Mouse (Mus musculus): ENCODE measurements around the gene Ago4.
"Not testable (repeated sequence)": the region's sequence is repeated elsewhere in the genome, so short reads cannot be mapped to it uniquely, and the experiment has no call there.

The Ago4 gene

GRCm38 (mm10) chr4:126532827-126533728 lies at the start of gene Ago4:
TSS of gene Ago4 (minus strand) at chr4:126533472.
- in situ Hi-C loops (cut with MseI, MboI) = no loop called here

- in situ Hi-C loops (cut with MseI, MboI) = no loop called here
These were observed 45.8 kb upstream of the Ago4 start for GRCm38 (mm10) chr4:126579077-126579476.

- in situ Hi-C loops (cut with MseI, MboI) = no loop called here
These were observed 44.6 kb upstream of the Ago4 start for GRCm38 (mm10) chr4:126577920-126578319.

- in situ Hi-C loops (cut with MseI, MboI) = no loop called here
These were observed 43.0 kb upstream of the Ago4 start for GRCm38 (mm10) chr4:126576281-126576680.

- in situ Hi-C loops (cut with MseI, MboI) = no loop called here
These were observed 36.5 kb upstream of the Ago4 start for GRCm38 (mm10) chr4:126569783-126570182.

- in situ Hi-C loops (cut with MseI, MboI) = no loop called here
These were observed 34.0 kb upstream of the Ago4 start for GRCm38 (mm10) chr4:126567243-126567642.

- in situ Hi-C loops (cut with MseI, MboI) = no loop called here
These were observed 30.5 kb upstream of the Ago4 start for GRCm38 (mm10) chr4:126563798-126564197.

DNA sequence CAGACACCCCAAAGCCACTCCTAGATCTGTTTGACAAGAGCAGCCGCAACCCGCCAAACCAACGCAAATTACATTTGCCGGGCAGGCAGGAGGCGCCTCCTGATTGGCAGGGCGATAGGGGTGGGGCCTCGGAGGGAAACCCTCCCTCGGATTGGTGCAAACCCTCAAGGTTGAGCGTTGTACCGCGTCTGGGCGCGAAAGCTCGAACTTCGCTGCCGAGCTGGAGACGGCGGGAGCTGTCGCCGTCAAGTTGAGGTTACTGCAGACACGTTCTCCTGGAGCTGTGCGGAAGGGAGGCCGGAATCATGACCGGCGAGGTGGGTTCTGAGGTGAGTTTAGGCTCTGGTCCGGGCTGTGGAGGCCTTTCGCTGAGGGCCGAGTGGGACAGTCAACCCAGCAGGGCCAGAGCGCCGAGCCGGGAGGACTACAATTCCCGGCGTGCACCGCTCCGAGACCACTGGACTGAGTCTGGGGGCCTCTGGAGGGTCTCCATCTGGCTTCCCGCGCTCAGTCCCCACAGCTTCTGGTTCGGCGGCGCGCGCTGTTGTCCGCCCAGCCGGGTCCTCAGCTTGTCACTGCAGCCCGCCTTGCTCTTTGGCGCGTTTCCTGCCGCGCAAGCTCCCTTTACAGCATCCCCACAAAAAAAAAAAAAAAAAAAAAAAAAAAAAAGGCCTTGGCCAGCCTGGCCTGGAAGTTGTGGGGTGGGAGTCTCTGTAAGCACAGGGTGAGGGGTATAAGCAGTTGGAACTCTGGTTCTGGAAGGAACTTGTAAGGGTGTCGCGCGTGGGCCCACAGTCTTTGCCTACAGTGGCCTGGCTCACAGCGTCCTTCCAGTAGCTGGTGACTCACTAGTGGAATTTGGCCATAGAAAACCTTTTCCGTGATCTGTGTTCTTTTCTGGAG lies 23.8 kb upstream of the Ago4 start, which contains the start of gene Clspn:
TSS of gene Clspn (plus strand) at position 127 of the 903 bp plus-strand sequence.
- in situ Hi-C loops (cut with MseI, MboI) = no loop called here

DNA sequence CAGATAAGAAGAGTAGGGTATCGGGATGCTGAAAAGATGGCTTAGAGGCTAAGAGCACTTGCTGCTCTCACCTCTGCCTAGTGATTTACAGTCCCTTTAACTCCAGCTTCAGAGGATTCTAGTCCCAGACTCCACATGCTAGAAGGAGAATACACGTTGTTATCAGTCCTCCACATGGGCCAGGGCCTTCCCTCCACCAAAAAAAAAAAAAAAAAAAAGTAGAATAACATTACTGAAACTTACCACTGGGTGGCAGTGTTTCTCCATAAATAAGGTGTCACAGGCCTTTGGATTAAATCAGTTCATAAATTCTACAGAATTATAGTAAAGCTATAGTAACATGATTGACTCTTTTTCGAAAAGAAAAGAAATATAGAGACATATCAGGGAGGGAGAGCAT lies 21.2 kb upstream of the Ago4 start:
- in situ Hi-C loops (cut with MseI, MboI) = no loop called here

GRCm38 (mm10) chr4:126553685-126554084 lies 20.4 kb upstream of the Ago4 start:
- in situ Hi-C loops (cut with MseI, MboI) = no loop called here

DNA sequence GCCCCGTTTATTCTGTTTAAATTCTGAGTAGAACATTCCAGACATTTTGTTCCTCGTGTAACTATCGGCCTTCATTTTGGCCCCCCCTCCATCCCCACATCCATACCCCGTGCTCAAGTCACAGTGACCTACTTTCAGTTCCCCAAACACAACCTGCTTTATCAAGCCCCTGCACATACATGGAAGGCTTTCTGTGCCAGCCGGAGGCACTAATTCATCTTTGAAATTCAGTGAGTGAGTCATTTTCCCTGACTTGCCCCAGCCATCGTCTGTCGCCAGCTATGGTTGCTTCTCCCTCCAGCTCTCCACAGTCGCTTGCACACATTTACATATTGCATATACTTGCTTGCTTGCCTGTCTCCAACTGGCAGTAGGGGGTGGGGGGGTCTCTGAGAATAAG lies 19.8 kb upstream of the Ago4 start:
- in situ Hi-C loops (cut with MseI, MboI) = no loop called here

DNA sequence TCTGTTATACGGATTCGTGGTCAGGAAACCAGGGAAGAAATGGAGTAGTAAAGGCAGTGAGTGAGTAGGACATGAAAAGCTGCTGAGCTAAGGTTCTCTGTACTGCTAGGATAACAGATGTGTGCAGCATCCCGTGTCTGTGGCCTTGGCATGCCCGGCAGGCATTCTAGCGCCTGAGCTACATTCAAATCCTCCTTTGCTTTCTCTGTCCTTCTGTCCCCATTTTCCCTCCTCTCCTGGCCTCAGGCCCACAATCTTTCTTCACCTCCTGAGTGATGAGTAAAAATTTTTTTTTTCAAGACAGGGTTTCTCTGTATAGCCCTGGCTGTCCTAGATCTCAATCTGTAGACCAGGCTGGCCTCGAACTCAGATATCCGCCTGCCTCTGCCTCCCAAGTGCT lies 18.9 kb upstream of the Ago4 start:
- in situ Hi-C loops (cut with MseI, MboI) = no loop called here

GRCm38 (mm10) chr4:126546183-126546582 lies 12.9 kb upstream of the Ago4 start:
- in situ Hi-C loops (cut with MseI, MboI) = no loop called here

DNA sequence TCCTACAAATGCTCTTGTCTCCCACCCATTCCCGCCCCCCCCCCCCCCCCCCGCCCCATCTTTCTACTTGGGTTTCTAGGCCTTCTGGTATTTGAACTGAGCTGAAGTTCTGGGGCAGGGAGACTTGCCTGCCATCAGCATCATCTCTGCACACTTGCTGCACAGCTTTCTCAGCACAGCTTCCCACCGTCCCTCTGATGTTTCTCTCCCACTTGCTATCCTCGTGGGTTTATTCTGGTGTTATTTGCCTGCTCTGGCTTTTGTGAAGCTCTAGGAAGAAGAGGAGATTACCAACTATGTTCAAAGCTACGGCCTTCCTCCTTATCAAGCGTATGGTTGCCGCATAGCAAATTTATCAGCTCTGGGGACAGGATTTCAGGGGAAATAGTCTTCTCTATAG lies 12.4 kb upstream of the Ago4 start:
- in situ Hi-C loops (cut with MseI, MboI) = no loop called here

- in situ Hi-C loops (cut with MseI, MboI) = no loop called here
These were observed 11.7 kb upstream of the Ago4 start for GRCm38 (mm10) chr4:126545016-126545415.

DNA sequence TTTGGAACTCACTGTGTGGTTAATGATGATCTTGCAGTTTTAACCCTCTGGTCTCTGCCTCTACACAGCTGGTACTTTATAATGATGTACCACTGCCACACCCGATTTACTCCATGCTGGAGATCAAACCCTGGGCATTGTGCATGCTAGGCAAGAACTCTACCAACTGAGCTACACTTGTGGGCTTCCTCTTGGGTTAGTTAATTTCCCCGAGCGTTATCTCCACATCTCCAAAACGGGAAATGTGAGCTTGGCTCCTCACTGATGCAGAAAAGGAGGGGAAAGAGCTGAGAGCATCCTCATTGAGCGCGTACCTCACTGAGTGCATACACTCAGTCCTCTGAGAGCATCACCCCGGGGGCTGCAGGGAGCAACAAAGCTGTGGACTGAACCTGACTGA lies 9.6 kb upstream of the Ago4 start:
- in situ Hi-C loops (cut with MseI, MboI) = no loop called here

- in situ Hi-C loops (cut with MseI, MboI) = no loop called here
These were observed 7.3 kb upstream of the Ago4 start for GRCm38 (mm10) chr4:126540487-126541071.

GRCm38 (mm10) chr4:126536865-126537264 lies 3.6 kb upstream of the Ago4 start:
- in situ Hi-C loops (cut with MseI, MboI) = no loop called here

DNA sequence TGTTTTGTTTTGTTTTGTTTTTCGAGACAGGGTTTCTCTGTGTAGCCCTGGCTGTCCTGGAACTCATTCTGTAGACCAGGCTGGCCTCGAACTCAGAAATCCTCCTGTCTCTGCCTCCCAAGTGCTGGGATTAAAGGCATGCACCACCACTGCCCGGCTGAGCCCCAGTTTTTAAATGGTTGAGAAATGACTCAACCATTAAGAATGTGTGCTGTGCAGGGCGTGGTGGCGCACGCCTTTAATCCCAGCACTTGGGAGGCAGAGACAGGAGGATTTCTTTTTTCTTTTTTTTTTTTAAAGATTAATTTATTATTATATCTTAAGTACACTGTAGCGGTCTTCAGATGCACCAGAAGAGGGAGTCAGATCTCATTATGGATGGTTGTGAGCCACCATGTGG lies 2.4 kb upstream of the Ago4 start:
- in situ Hi-C loops (cut with MseI, MboI) = not testable (repeated sequence)

DNA sequence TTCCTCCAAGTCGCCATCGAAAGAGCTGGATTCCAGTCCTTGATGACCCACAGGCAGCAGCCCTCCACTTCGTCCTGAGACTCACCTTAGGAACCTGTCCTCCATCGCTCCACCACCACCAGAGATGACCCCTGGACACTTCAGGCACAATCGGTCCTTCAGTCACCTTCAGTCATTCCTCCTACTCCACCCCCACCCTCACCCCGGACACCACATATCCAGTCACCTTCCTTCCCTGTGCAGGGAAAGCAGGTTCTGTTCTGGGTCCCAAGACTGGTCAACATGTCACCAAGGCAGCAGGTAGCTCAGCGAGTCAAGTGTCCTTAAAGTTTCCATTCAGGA lies 428 bp upstream of the Ago4 start:
- in situ Hi-C loops (cut with MseI, MboI) = no loop called here

DNA sequence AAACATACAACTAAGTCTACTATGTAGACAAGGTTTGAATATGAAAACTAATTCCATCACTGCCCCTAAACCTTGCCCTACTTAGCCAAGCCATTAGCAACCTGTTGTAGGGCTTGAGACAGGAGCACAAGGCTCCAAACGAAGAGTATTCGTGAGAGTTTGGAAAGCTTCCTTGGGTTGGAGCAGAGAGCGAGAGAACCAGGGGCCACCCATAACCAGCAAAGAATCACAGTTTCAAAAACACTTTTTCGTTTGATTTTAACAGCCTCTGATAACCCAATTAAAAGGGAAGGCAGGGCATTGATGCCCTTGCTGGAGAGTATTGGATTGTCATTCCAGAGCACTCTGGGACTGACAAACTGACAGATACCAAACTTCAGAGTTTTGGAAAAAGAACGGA lies 980 bp downstream of the Ago4 start:
- in situ Hi-C loops (cut with MseI, MboI) = no loop called here

DNA sequence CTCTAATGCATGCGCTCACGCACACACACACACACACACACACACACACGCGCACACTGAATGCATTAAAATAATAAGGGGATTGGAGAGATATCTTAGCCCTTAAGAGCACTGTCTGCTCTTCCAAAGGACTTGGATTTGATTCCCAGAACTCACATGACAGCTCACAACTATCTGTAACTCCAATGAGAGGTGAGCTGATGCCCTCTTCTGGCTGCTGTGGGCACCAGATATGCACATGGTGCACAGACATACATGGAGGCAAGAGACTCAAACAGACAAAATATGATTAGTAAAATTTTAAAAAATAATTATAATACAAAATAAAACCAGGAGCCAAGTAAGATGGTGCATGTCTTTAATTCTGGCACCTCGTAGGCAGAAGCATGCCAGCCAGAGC lies 6.4 kb downstream of the Ago4 start:
- in situ Hi-C loops (cut with MseI, MboI) = no loop called here
